Mouse (Mus musculus) heart, adult 2 months (tissue): ENCODE results near the gene Osbpl2. TPM values are rescaled to one million over a fixed set of nuclear protein-coding genes. Genes with fewer than 3 reads are reported as not detected.

Experiments used
- DNase-seq, 2 experiments: peaks; one replicate each; pipeline ENCODE4 v3.0.0; 2021
- H3K27ac ChIP-seq: fragments of 200-600 bp; 2 replicates; pipeline ENCODE4 v1.8.1; 2022
- H3K27me3 ChIP-seq: fragments of 200-500 bp; 2 replicates; pipeline ENCODE4 v1.6.1; 2012; ENCODE audit warnings: mild to moderate bottlenecking, low read length, inconsistent platforms, mixed read lengths; ENCODE audit not compliant: control insufficient read depth, insufficient read depth
- H3K36me3 ChIP-seq: fragments of 200-500 bp; 2 replicates; pipeline ENCODE4 v1.6.1; 2012; ENCODE audit warnings: low read length, inconsistent platforms; ENCODE audit not compliant: control insufficient read depth, insufficient read depth
- H3K4me1 ChIP-seq: fragments of 200-500 bp; 2 replicates; pipeline ENCODE4 v1.6.1; 2011; ENCODE audit warnings: low read length; ENCODE audit not compliant: control insufficient read depth, insufficient read depth
- H3K4me3 ChIP-seq: fragments of 200-600 bp; 2 replicates; pipeline ENCODE4 v1.8.1; 2022
- H3K79me2 ChIP-seq: fragments of 200-500 bp; replicated peaks from 2 replicates; pipeline ENCODE4 v1.6.1; 2012; ENCODE audit warnings: mild to moderate bottlenecking, inconsistent platforms, low read length, moderate library complexity, mixed read lengths; ENCODE audit not compliant: control insufficient read depth, insufficient read depth
- H3K9ac ChIP-seq: fragments of 200-500 bp; 2 replicates; pipeline ENCODE4 v1.6.1; 2012; ENCODE audit warnings: low read depth, mild to moderate bottlenecking, control low read depth, inconsistent platforms, low read length, mixed read lengths
- CTCF ChIP-seq: fragments of 200-600 bp; IDR thresholded peaks from 2 replicates; pipeline ENCODE4 v1.8.1; 2022; ENCODE audit warnings: antibody characterized with exemption, mild to moderate bottlenecking, moderate library complexity
- EP300 ChIP-seq: fragments of 200-500 bp; IDR thresholded peaks from 2 replicates; pipeline ENCODE4 v1.6.1; 2011; ENCODE audit warnings: low read depth, low read length, control low read depth; ENCODE audit not compliant: insufficient read depth
- POLR2A ChIP-seq: fragments of 200-500 bp; IDR thresholded peaks from 2 replicates; pipeline ENCODE4 v1.6.1; 2011; ENCODE audit warnings: mild to moderate bottlenecking, low read depth, low read length, control low read depth; ENCODE audit not compliant: insufficient read depth
- WGBS: fragments of 180-500 bp; shearing (Covaris S2); methylation state at CpG from one replicate; pipeline ENCODE4 v1.1.7; 2018; 5-methylcytosine and 5-hydroxymethylcytosine counted together
- intact Hi-C: fragments of 180-260 bp; cut with DNase I; formaldehyde crosslinking; loops from one replicate; pipeline ENCODE4 v1.15.1; 2025
- long read RNA-seq: library from polyadenylated mRNA; stranded (forward); transcript quantifications from one replicate; pipeline ENCODE4 v2.0.0, GENCODE M21; 2021
- polyA plus RNA-seq: library from polyadenylated mRNA; depleted of rRNA; stranded (reverse); fragments of >200 nt; gene quantifications from 2 replicates; pipeline ENCODE4 v1.2.3, GENCODE M21; 2012; rRNA removed
- total RNA-seq, 2 experiments: library from RNA; stranded (reverse); gene quantifications; 2 replicates each; pipeline ENCODE4 v1.2.3; 2021

The Osbpl2 gene
- total RNA-seq (10 to 100 TPM; 31.8 to 36.4 TPM), polyA plus RNA-seq (27.6 and 38.5 TPM in 2 replicates)
- long read RNA-seq, transcript Osbpl2-201 (14 exons, 2,805 nt), result major isoform, 71 of 84 reads
- long read RNA-seq, partial matches to known transcripts, result 9 of 84 reads
- long read RNA-seq, other reads (novel, unspliced or antisense), result 4 of 84 reads

GRCm38 (mm10) chr2:180118661-180119438 is at the start of gene Osbpl2:
Osbpl2 (plus strand) TSS chr2:180119306.
- TF ChIP-seq CTCF, result no peak
- TF ChIP-seq EP300, result peak; percentile 37; the same call in 1 of the 2 replicates
- peak; percentile 67 for TF ChIP-seq POLR2A
- under 1% methylated on average over 55 of the region's 55 CpGs for WGBS
- intact Hi-C loops, result loop anchor here (2.0 to 5.0 kb wide), 4 partner anchors 47 to 147 kb away; partner anchors contain the start of genes Adrm1 and Mtg2

DNA sequence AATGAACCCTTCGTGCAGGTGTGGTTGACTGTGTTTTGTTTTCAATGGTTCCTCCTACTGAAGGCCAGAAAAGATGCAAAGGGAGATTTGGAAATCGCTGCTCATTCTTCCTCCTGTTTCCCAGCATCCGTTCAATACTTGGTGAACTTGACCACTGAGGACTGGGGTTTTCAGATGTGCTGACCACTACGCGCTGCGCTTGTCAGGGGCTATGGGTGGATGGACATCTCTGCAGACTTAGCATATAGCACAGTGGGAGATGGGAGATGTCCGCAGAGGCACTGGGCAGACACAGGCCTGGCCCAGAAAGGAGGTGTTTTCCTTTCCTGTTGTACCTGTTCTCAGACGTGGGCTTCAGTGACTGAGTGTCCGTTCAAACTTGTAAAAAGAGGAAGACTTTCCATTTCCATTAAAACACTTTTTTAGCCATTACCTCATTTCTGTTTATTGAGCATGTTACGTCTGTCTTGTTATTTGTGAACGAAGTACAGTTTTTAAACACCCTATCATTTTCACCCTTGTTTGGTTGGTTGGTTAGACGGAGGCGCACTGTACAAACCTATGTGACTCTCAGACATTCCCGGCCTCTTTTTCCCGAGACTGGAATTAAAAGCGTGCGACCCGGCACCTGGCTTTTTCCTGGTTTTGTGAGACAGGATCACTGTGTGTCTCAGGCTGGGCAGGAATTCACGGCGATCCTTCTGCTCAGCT is 49.2 kb upstream of the Osbpl2 start:
- peak overlapping the region; percentile 68 for H3K9ac ChIP-seq
- no peaks in the 10 kb centered on the region for H3K27me3 ChIP-seq
- no peaks in the 10 kb centered on the region for H3K36me3 ChIP-seq
- peak overlapping the region; percentile 81 for H3K27ac ChIP-seq
- intact Hi-C loops, result loop anchor here (5.0 kb wide), 1 partner anchor 47 kb away; the partner anchor contains the start of gene Osbpl2
- H3K79me2 ChIP-seq, result no peaks in the 10 kb centered on the region
- peaks cover 5% of the 10 kb centered on the region for H3K4me1 ChIP-seq
- WGBS, result 29% methylated on average over 20 of the region's 20 CpGs
- H3K4me3 ChIP-seq, result peak overlapping the region; percentile 74
- DNase-seq, result no peak
- TF ChIP-seq EP300, result no peak
- no peak for TF ChIP-seq POLR2A
- no peak for TF ChIP-seq CTCF

More at GRCm38 (mm10) chr2:180118661-180119438, at the start of gene Osbpl2:
- H3K27ac ChIP-seq, result peak within 1 kb of the TSS; percentile 92
- H3K36me3 ChIP-seq, result no peaks in the 10 kb centered on the region
- no peaks in the 10 kb centered on the region for H3K27me3 ChIP-seq
- H3K9ac ChIP-seq, result peak within 1 kb of the TSS; percentile 84
- peak within 1 kb of the TSS; percentile 81 for H3K4me3 ChIP-seq
- peak; percentile 100 for DNase-seq
- peaks cover 20% of the 10 kb centered on the region for H3K4me1 ChIP-seq
- H3K79me2 ChIP-seq, result peaks cover 4% of the 10 kb centered on the region; the same call in 1 of the 2 replicates

DNA sequence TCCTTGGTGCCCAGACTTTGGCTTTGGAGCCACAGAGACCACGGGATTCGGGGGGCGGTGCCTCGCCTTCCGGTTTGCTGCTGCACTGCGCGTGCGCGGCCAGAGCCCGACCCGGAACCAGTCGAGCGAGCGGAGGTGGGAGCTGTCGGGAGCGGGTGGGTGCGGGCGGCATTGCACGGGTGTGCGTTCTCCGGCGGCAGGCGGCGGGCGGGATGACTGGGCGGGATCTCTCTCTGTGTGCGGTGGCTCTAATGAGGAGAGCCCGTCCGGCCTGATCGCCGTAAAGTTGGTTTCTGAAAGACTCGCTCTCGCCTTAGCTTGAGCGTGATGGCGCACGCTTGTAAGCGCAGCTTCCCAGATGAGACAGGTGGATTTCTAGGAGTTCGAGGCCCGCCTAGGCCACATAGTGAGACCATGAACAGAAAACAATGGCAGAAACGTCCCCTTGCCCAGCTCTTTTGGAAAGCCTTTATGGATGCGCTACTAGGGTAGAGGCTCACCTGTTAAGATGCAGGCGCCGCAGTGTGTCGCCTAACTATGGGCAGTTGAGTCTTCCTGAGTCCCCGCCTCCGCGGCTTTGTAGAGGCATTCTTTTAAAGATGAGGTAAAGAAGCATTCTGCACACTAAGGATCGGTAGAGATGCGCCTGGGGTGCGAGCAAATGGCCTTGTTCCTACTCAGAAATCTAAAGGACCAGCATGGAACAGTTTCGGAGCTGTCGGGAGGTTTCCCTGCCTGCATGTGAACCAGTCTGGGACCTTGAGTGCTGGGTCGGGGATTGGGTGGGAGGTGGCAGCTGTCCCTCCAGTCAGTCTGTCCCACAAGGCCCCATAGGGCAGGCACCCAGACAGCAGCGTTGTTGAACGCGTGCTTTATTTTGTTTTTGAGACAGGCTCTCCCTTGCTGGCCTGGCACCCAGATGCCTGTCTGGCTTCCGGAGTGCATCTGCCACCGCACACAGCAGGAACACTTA is 48.3 kb upstream of the Osbpl2 start, which contains the start of gene Mtg2:
Gene Mtg2, plus strand, starts transcription at position 108 of the 973 bp plus-strand sequence.
- Histone ChIP-seq H3K4me1 (peaks cover 5% of the 10 kb centered on the region), H3K79me2 (no peaks in the 10 kb centered on the region), H3K27ac (peak within 1 kb of the TSS; percentile 81), H3K9ac (peak within 1 kb of the TSS; percentile 85), H3K27me3 (no peaks in the 10 kb centered on the region), H3K36me3 (no peaks in the 10 kb centered on the region), H3K4me3 (peak within 1 kb of the TSS; percentile 74)
- intact Hi-C loops, result loop anchor here (5.0 kb wide), 1 partner anchor 47 kb away; the partner anchor contains the start of gene Osbpl2
- 5% methylated on average over 58 of the region's 58 CpGs for WGBS
- TF ChIP-seq CTCF (peak; percentile 29), POLR2A (peak; percentile 89), EP300 (0 out of 2 replicates have a peak, but pooled peaks have one; percentile 5)
- peak; percentile 96 to 97 for DNase-seq

GRCm38 (mm10) chr2:180071671-180072070 is 47.4 kb upstream of the Osbpl2 start:
- no peak overlapping the region for H3K27ac ChIP-seq
- no peak for TF ChIP-seq EP300
- no peaks in the 10 kb centered on the region for H3K79me2 ChIP-seq
- peaks cover 5% of the 10 kb centered on the region for H3K4me1 ChIP-seq
- 78% methylated on average over 2 of the region's 2 CpGs for WGBS
- intact Hi-C loops, result loop anchor here (5.0 kb wide), 1 partner anchor 46 kb away; the partner anchor contains the start of gene Osbpl2
- no peak overlapping the region for H3K9ac ChIP-seq
- no peak for DNase-seq
- H3K27me3 ChIP-seq, result no peaks in the 10 kb centered on the region
- H3K4me3 ChIP-seq, result no peak overlapping the region
- no peaks in the 10 kb centered on the region for H3K36me3 ChIP-seq

DNA sequence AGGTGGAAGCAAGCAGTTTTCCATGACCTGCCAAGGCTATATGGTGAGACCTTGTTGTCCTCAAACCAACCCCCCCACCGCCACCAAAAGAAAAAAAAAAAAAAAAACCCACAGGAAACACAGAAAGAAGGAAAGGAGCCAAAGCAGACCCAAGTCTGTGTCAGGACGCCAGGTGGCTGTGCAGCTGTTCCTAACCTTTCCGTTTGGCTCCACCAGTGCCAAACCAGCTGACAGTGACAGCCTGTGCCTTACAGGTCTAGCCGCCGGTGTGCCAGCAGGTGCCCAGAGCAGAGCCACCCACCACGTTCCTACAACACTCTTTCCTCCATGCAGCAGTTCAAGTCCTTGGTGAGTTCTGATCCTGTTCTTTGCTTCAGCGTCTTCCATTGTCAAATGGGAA is 46.2 kb upstream of the Osbpl2 start:
- Histone ChIP-seq H3K4me1 (peaks cover 5% of the 10 kb centered on the region), H3K27ac (no peak overlapping the region), H3K36me3 (no peaks in the 10 kb centered on the region), H3K9ac (no peak overlapping the region), H3K4me3 (no peak overlapping the region), H3K79me2 (no peaks in the 10 kb centered on the region), H3K27me3 (no peaks in the 10 kb centered on the region)
- 83% methylated on average over 7 of the region's 7 CpGs for WGBS
- DNase-seq, result no peak
- intact Hi-C loops, result loop anchor here (5.0 kb wide), 1 partner anchor 44 kb away; the partner anchor contains the start of gene Osbpl2
- TF ChIP-seq POLR2A (no peak), EP300 (no peak), CTCF (no peak)
